Mouse (Mus musculus) left cerebral cortex, adult 2 months (tissue): ENCODE measurements around the gene H2-DMb2. TPM values are rescaled to one million over a fixed set of nuclear protein-coding genes. Genes with fewer than 3 reads are reported as not detected.

Experiments used
- DNase-seq, 2 experiments: peaks; one replicate each; pipeline ENCODE4 v3.0.0; 2021 to 2022; ENCODE audit warnings: low spot score in 2 of 2, mixed read lengths in 1 of 2; ENCODE audit errors: extremely low spot score in 1 of 2
- H3K27ac ChIP-seq: fragments of 200-600 bp; 2 replicates; pipeline ENCODE4 v1.8.1; 2022
- H3K4me3 ChIP-seq: fragments of 200-600 bp; 2 replicates; pipeline ENCODE4 v1.8.1; 2022
- CTCF ChIP-seq: fragments of 200-600 bp; IDR thresholded peaks from 2 replicates; pipeline ENCODE4 v1.8.1; 2022; ENCODE audit warnings: antibody characterized with exemption, mild to moderate bottlenecking, moderate library complexity
- intact Hi-C: fragments of 180-260 bp; cut with DNase I; formaldehyde crosslinking; loops from one replicate; pipeline ENCODE4 v1.15.1; 2025
- long read RNA-seq, 2 experiments: library from polyadenylated mRNA; stranded (forward); transcript quantifications; one replicate each; pipeline ENCODE4 v2.0.0; 2021; ENCODE audit warnings: borderline mapping rate in 2 of 2
- total RNA-seq, 2 experiments: library from RNA; stranded (reverse); gene quantifications; 2 replicates each; pipeline ENCODE4 v1.2.3; 2021

The H2-DMb2 gene
- under 1 TPM; 0.56 to 0.59 TPM for total RNA-seq
- long read RNA-seq, experiment 1, result 0 reads
- long read RNA-seq, experiment 2, result 0 reads

DNA sequence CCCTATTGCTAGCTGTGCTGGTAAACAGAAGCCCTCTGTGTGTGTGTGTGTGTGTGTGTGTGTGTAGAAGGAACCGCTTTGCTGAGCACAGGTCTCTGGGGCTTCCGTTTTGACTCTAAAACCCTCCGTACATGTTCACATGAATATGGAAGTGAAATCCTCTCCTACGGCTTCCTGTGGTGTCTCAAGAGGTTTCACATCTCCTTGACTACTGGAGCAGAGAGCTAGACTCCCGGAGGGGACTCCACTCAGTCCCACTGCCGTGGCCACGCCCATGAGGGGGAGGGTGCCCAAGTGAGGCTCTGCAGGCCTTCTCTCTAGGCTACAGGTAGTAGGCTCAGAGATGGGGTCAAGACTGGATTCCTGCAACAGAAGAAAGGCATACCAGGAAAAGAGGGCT is at the start of gene H2-DMb2:
TSS of gene H2-DMb2 (plus strand) at position 275 of the 400 bp plus-strand sequence.
- no peak within 1 kb of the TSS for H3K4me3 ChIP-seq
- intact Hi-C loops, result no loop called here
- H3K27ac ChIP-seq, result no peak within 1 kb of the TSS
- TF ChIP-seq CTCF, result no peak
- DNase-seq, result no peak

DNA sequence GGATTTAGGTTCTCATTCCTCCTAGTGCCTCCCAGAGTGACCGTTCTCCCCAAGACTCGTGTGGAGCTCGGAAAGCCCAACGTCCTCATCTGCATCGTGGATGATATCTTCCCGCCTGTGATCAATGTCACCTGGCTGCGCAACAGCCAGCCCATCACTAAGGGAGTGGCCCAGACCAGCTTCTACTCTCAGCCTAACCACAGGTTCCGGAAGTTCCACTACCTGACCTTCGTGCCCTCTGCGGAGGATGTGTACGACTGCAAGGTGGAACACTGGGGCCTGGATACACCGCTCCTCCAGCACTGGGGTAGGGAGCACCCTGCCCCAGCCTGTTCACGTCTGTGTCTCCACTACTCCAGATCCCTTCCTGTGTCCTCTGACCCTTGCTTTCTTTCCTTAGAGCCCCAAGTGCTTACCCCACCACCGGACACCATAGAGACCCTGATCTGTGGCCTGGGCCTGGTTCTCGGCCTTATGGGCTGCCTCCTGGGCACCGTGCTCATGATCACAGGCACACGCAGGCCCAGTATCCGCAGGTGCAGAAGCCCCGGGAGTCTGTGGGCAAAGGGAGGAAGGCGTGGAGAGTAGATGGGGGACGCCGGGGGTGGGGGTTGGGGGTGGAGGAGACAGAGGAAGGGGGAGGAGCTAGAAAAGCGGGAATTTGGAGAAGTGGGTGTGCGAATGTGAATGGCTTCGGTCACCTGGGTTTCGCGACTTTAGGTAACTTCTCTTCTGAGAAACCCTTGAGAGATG is 48.6 kb upstream of the H2-DMb2 start:
- intact Hi-C loops, result no loop called here
- no peak for TF ChIP-seq CTCF
- DNase-seq, result no peak

DNA sequence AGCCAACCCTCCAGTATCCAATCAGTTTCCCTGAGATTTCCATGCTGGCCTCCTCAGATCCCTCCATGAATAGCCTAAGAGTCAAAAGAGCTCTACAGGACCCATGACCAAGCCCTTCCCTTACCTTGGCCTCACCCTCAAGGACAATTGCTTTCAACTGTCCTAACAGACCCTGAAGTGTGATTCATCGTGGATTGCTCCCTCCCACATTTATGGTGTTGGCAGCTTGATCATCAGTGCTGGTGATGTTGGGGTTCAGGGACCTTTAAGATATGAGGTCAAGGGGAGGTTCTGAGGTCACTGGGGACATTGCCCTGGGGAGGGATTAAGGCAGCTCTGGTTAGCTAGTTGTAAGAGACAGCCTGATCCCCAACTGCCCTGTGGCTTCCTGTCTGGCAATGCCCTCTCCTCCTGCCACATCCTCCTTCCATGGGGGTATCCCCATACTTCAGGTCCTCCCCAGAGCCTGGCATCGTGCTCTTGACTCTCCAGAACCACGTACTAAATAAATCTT is 46.6 kb upstream of the H2-DMb2 start:
- intact Hi-C loops, result no loop called here
- no peak for TF ChIP-seq CTCF

More for the DNA sequence above, 48.6 kb upstream of the H2-DMb2 start:
- Histone ChIP-seq H3K27ac (no peak overlapping the region), H3K4me3 (no peak overlapping the region)

DNA sequence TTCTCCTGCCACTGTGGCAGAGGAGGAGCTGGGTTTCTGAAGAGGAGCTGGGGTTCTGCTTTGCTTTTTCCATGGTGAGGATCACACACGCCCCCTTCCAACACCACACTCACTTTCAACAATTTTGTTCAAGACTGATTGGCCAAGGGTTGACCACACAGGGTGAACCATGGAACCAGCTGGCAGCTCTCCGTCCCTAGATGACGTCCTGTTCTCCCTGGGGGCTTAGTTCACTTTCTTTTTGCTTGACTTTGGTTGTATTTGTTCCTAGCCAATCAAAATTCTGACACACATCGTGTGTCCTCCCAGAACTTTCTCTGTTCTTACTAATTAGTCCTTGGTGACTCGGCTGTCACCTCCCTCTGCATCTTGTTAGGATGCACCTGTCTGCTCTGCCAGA is 45.8 kb upstream of the H2-DMb2 start:
- no peak for TF ChIP-seq CTCF
- no peak overlapping the region for H3K4me3 ChIP-seq
- H3K27ac ChIP-seq, result no peak overlapping the region
- intact Hi-C loops, result no loop called here
- no peak for DNase-seq

More for the DNA sequence above, 46.6 kb upstream of the H2-DMb2 start:
- Histone ChIP-seq H3K27ac (no peak overlapping the region), H3K4me3 (no peak overlapping the region)
- DNase-seq, result no peak

DNA sequence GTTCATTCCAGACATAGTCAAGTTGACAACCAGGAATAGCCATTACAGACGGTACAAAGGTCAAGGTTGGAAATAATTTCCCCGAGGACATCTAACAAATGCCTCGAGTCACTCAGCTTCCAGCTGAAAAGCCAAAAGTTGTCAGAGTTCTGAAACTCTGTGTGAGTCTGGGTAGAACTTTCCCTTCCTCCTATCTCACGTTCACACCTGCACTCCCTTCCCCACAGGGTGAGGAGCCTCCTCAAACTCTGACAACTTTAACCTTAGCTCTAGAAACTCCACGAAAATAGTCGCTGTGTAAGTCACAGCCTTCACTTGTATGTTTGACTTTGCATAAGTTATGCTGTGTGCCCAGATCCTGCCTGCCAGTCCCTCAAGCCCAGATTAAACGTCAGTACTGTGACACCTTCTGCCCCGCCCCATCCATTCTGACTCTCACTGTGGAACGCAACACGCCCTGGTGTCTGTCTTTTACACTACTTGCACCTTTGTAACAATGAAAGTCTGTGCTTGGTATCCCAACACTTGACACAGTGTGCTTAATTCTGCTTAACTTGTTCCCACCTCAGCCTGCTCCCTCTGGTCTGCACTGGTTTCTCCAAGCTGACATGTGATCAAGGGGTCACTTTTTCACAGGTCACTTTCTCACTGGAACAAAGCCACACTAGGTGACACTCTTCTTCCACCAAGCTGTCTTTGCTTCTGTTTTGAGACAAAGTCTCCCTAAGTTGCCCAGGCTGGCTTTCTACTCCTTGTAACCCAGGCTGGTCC is 44.2 kb upstream of the H2-DMb2 start:
- H3K4me3 ChIP-seq, result no peak overlapping the region
- no peak for DNase-seq
- H3K27ac ChIP-seq, result no peak overlapping the region
- intact Hi-C loops, result no loop called here
- TF ChIP-seq CTCF, result no peak

DNA sequence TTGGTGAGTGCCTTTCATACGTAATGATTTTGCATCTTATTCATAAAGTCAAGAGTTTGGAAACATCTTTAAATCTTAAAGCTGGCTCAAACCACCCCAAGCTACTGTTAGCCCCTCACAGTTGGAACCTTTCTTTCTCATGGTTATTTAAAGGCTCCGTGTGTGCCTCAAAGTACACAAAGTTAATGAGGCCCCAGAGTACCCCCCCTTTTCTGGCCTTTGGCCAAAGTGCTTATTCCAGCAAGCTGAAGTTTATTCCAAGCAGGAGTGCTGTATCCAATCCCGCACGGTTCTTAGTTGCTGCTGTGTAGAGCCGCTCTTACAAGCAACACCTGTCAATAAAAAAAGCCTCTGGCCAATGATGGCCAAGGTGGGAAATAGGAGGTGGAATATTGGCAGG is 43.6 kb upstream of the H2-DMb2 start:
- intact Hi-C loops, result no loop called here
- Histone ChIP-seq H3K27ac (no peak overlapping the region), H3K4me3 (no peak overlapping the region)
- no peak for DNase-seq
- TF ChIP-seq CTCF, result no peak

DNA sequence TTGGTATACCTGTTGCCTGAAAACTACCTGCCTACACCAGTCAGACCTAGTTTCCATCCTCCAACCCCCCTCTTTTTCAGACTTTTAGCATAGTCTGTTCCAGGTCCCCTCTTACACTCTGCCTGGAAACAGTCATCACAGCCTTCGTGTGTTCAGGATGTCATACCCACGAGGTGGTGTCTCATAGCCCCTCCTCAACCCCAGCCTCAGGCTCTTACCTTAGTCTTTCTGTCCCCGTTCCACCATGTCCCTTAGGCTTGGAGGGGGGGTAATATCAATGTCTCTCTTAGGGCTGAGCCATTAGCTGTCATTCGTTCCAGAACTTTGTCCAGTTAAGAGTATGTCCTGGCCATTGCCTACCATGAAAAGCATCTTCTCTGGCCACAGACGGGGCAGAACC is 41.9 kb upstream of the H2-DMb2 start:
- H3K4me3 ChIP-seq, result no peak overlapping the region
- no peak overlapping the region for H3K27ac ChIP-seq
- no peak for DNase-seq
- intact Hi-C loops, result loop anchor here (1.0 kb wide), 1 partner anchor 68 kb away; no protein-coding TSS in a partner anchor
- no peak for TF ChIP-seq CTCF

DNA sequence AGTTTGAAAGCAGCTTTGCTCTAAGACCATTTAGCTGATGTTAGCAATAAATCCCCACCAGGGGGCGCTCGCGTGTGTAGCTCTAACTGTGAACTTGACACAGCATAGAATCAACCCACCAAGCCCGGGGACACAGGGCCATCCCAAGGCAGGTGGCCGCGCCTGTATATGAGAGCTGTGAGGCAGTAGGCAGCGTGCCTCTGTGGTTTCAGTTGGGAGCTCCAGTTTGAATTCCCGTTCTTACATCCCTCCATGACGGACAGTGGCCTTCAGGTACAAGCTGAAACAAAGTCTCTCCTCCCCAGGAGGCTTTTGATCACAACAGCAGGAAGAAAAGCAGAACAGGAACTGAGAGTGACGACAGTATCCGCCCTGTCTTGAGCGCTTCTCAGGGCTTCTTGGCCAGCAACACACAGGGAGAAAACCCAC is 41.5 kb upstream of the H2-DMb2 start:
- intact Hi-C loops, result loop anchor here (1.0 kb wide), 1 partner anchor 68 kb away; no protein-coding TSS in a partner anchor
- peak overlapping the region; percentile 33; the same call in 1 of the 2 replicates for H3K4me3 ChIP-seq
- peak; percentile 94 for TF ChIP-seq CTCF
- DNase-seq, result peak; percentile 84 to 86
- H3K27ac ChIP-seq, result no peak overlapping the region

DNA sequence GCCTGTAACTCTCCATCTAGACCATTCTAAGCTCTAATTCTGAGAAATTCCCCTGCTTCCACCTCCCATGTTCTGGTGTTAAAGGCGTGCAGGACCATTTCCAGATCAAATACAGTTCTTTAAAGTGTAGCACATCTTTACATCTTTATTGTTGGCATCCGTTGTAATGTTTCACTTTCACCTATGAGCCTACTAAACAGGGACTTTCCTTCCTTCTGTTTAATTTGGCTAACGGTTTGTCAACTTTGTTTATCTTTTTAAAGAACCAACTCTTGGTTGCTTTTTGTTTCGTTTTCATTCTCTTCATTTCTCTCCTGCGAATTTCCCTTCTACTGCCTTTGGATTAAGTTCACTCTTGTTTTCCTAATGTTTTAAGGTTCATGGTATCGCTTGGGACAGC is 40.3 kb upstream of the H2-DMb2 start:
- intact Hi-C loops, result no loop called here

DNA sequence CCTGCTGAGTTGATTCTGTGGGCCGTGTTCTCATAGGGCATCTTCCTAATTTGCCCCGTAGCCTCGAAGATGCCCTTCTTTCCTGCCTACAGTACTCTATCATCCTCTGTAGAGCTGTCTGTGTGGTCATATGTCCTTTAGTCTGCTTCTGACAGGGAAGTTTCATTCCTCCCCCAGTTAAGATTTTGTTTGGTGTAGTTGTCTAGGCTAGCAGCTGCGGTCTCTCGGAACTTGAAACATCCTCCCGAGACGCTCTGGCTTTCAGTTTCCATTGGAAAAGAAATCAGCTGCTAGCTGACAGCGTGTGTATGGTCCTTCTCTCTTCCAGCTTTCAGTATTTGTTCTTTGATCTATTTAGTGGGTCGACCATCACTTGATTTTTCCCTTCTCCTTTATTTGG is 38.3 kb upstream of the H2-DMb2 start:
- intact Hi-C loops, result no loop called here
- no peak overlapping the region for H3K27ac ChIP-seq
- DNase-seq, result no peak
- H3K4me3 ChIP-seq, result no peak overlapping the region
- no peak for TF ChIP-seq CTCF

More for the DNA sequence above, 40.3 kb upstream of the H2-DMb2 start:
- no peak for TF ChIP-seq CTCF
- Histone ChIP-seq H3K4me3 (no peak overlapping the region), H3K27ac (no peak overlapping the region)
- no peak for DNase-seq

DNA sequence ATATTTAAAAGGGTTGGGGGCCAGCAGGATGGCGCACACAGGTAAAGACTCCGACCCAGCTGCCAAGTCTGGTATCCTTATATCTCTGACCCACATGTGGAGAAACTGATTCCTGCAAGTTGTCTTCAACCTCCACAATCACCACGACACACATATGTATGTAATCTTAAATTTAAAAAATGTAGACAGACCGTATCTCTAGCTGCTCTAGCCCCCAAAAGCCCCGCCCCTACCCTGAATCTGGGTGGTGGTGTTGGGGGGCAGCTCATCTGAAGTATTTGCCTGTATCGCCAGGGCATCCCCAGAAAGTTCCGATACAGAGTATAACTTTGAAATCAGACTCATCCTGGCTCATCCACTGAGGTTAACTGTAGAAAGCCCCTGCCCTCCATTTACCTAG is 36.6 kb upstream of the H2-DMb2 start:
- no peak for DNase-seq
- Histone ChIP-seq H3K4me3 (no peak overlapping the region), H3K27ac (no peak overlapping the region)
- TF ChIP-seq CTCF, result no peak
- intact Hi-C loops, result no loop called here

DNA sequence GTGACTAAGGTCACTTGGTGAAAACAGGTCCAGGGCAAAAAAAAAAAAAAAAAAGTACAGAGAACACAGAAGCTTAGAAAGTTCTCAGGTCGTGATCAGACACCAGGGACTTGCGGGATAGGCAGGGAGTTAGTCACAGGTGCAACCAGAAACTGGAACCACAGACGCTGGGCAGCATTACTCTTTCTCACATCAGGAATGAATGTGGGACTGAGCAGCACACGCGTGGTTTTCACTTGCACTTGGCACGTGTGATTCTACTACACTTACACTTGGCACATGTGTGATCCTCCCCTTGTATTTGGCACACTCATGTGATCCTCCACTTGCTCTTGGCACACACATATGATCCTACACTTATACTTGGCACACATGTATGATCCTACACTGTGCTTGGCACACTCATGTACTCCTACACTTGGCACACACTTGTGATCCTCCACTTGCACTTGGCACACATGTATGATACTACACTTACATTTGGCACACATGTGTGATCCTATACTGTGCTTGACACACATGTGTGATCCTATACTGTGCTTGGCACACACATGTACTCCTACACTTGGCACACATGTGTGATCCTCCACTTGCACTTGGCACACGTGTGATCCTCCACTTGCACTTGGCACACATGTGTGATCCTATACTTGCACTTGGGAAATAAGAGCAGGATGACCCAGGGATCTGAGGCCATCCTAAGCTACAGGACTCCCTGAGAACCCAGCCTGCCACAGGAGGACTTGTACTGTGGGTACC is 35.8 kb upstream of the H2-DMb2 start:
- DNase-seq, result no peak
- Histone ChIP-seq H3K27ac (no peak overlapping the region), H3K4me3 (no peak overlapping the region)
- intact Hi-C loops, result no loop called here
- TF ChIP-seq CTCF, result no peak
